In the genomic region with DNA sequence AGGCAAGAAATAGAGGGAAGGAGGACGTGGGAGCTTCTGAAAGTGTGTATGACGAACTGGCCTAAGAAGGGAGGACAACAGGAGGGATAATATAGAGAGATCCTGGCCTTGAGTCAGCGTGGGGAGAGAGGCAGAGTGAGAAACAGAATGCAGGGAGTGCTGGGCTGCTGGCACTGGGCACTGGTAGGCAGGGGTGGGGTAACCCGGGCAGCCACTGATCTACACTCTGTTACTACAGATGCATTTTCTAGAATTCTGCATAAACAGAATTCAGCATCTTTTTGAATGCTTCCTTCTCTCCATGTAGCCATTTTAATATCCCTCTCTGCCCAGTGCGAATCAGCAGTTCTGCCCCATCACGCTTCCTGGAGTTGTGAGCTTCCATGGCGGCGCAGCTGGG, we compare ENCODE assay signal across 25 mouse cellular contexts.
DNase-seq lines count a peak whose midpoint lies in the region; ATAC-seq lines count a peak whose summit lies in the region.
"Had no signal": no experiment of that assay in that cellular context is flagged by ENCODE, and none has a peak within 500 bp of the region (broad histone marks: within the 10 kb centered on the region; RNA-seq: fewer than 3 reads in every experiment).

No protein-coding gene starts in this region.

- no peak overlapping the region for H3K9ac ChIP-seq in midbrain, embryonic 16.5 days (ENCODE audit: low read depth, low read length)
- H3K9ac ChIP-seq: embryonic facial prominence, embryonic 12.5 days; forebrain, embryonic 12.5 days; forebrain, postnatal 0 days had no signal

- H3K27me3 ChIP-seq in midbrain, embryonic 16.5 days (ENCODE audit: control insufficient read depth, insufficient read depth, low read depth, low read length): no peaks in the 10 kb centered on the region
- H3K27me3 ChIP-seq in midbrain, embryonic 10.5 days (ENCODE audit: low read depth, poor library complexity, severe bottlenecking): no peaks in the 10 kb centered on the region
- H3K27me3 ChIP-seq: CH12.LX; embryonic facial prominence, embryonic 12.5 days; forebrain, embryonic 12.5 days; Patski had no signal

- no peak overlapping the region for H3K4me2 ChIP-seq in midbrain, embryonic 16.5 days (ENCODE audit: low read length)
- H3K4me2 ChIP-seq: embryonic facial prominence, embryonic 12.5 days; forebrain, embryonic 12.5 days had no signal

- H3K36me3 ChIP-seq in midbrain, embryonic 16.5 days (ENCODE audit: control insufficient read depth, insufficient read depth, low read length): no peaks in the 10 kb centered on the region
- H3K36me3 ChIP-seq in midbrain, embryonic 10.5 days: no peaks in the 10 kb centered on the region
- H3K36me3 ChIP-seq: embryonic facial prominence, embryonic 10.5 days; embryonic facial prominence, embryonic 12.5 days; forebrain, embryonic 12.5 days; G1E had no signal

- ATAC-seq in midbrain, embryonic 16.5 days: peak; percentile 33; the same call in 1 of the 2 replicates
- ATAC-seq: activated CD4-positive, CD25-positive, alpha-beta regulatory T cell, adult 4 months; CD4-positive, CD25-positive, alpha-beta regulatory T cell, adult 4 months; forebrain, embryonic 14.5 days; forebrain, postnatal 0 days; Patski had no signal

- intact Hi-C loops in heart, postnatal 25 days (cut with DNase I): no loop called here

- H3K27ac ChIP-seq in midbrain, embryonic 16.5 days (ENCODE audit: low read length): no peak overlapping the region
- H3K27ac ChIP-seq in midbrain, embryonic 10.5 days (replicated peaks): no peak overlapping the region
- H3K27ac ChIP-seq: embryonic facial prominence, embryonic 10.5 days; embryonic facial prominence, embryonic 12.5 days; forebrain, embryonic 12.5 days had no signal

- WGBS in midbrain, embryonic 16.5 days: 86% methylated on average over 8 of the region's 8 CpGs
- WGBS in midbrain, embryonic 10.5 days: 85% methylated on average over 8 of the region's 8 CpGs

- peaks cover 4% of the 10 kb centered on the region for H3K4me1 ChIP-seq in midbrain, embryonic 16.5 days (ENCODE audit: control insufficient read depth, insufficient read depth, low read length)
- H3K4me1 ChIP-seq in midbrain, embryonic 10.5 days: peaks cover 13% of the 10 kb centered on the region; the same call in 1 of the 2 replicates
- H3K4me1 ChIP-seq: embryonic facial prominence, embryonic 12.5 days had no signal

- peak; percentile 55 to 68 for DNase-seq in cerebellum, postnatal 10 days
- DNase-seq in cerebellum, adult 11-12 months: no peak
- peak; percentile 68 for DNase-seq in heart, adult 11 months
- DNase-seq in heart, postnatal 25 days (ENCODE audit: low spot score): no peak
- DNase-seq in midbrain, embryonic 10.5 days (ENCODE audit: low spot score): no peak
- no peak for DNase-seq in neural tube, embryonic 10.5 days (ENCODE audit: extremely low spot score, low spot score)
- DNase-seq: adrenal gland, adult 8-10 months; adrenal gland, postnatal 14 days; adrenal gland, postnatal 36 days; B cell, adult 2 months; cerebellum, adult 18-20 months; cerebellum, adult 8-10 months; cerebellum, adult 9-11 months; cerebellum, postnatal 25 days; forebrain, postnatal 0 days had no signal

- no peaks in the 10 kb centered on the region for H3K9me3 ChIP-seq in midbrain, embryonic 16.5 days (replicated peaks; ENCODE audit: control insufficient read depth, low read length, poor library complexity, severe bottlenecking)
- no peaks in the 10 kb centered on the region for H3K9me3 ChIP-seq in midbrain, embryonic 10.5 days (replicated peaks)
- H3K9me3 ChIP-seq: embryonic facial prominence, embryonic 10.5 days; embryonic facial prominence, embryonic 12.5 days; forebrain, embryonic 12.5 days; G1E had no signal

- H3K4me3 ChIP-seq in midbrain, embryonic 16.5 days (ENCODE audit: low read depth, low read length): no peak overlapping the region
- no peak overlapping the region for H3K4me3 ChIP-seq in midbrain, embryonic 10.5 days
- H3K4me3 ChIP-seq: embryonic facial prominence, embryonic 10.5 days; embryonic facial prominence, embryonic 12.5 days; forebrain, embryonic 12.5 days had no signal

Comparison
In these comparisons a context has a peak if more than half of its experiments do, and no peak if none do; other contexts are left out.
1. DNase-seq: peak in cerebellum, postnatal 10 days (2 of 2) and heart, adult 11 months (single experiment); none in cerebellum, adult 11-12 months (single experiment), heart, postnatal 25 days (single experiment), midbrain, embryonic 10.5 days (single experiment) and neural tube, embryonic 10.5 days (single experiment).